In the genomic region with DNA sequence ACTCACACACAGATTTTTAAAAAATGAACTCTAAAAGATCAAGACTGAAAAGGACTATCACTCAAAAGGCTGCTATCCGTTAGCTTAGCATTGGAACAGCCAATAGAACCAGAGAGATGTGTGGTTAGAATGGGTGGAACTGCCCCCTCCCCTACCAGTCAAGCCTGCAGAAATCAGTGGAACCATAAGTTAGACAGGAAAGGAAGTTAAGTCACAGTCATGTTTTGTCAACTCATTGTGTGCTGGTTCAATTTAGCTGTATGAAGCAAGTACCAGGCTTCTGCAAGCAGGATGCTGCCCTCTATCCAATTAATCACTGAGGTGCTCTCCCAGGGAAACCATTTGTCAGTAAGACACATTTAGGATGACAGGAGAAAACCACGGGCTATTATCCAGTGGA, we compare ENCODE assay signal across 20 mouse cellular contexts.
"Had no signal": no experiment of that assay in that cellular context is flagged by ENCODE, and none has a peak within 500 bp of the region (broad histone marks: within the 10 kb centered on the region; RNA-seq: fewer than 3 reads in every experiment).

No protein-coding gene starts in this region.

- H3K4me1 ChIP-seq: liver, embryonic 12.5 days; liver, embryonic 15.5 days; midbrain, embryonic 10.5 days; midbrain, embryonic 13.5 days had no signal

- H3K27me3 ChIP-seq: limb, embryonic 13.5 days; midbrain, embryonic 13.5 days had no signal

- H3K4me2 ChIP-seq: limb, embryonic 13.5 days; liver, embryonic 12.5 days; liver, embryonic 15.5 days; midbrain, embryonic 13.5 days had no signal

- ATAC-seq: intestine, embryonic 16.5 days; liver, embryonic 12.5 days; midbrain, embryonic 13.5 days; midbrain, embryonic 16.5 days had no signal

- H3K36me3 ChIP-seq: limb, embryonic 10.5 days; limb, embryonic 13.5 days; liver, embryonic 12.5 days; liver, embryonic 15.5 days; midbrain, embryonic 10.5 days; midbrain, embryonic 13.5 days had no signal

- H3K27ac ChIP-seq: limb, embryonic 10.5 days; limb, embryonic 13.5 days; liver, embryonic 12.5 days; liver, embryonic 15.5 days; midbrain, embryonic 10.5 days; midbrain, embryonic 13.5 days; stomach, postnatal 0 days had no signal

- H3K9me3 ChIP-seq: limb, embryonic 10.5 days; limb, embryonic 13.5 days; liver, embryonic 12.5 days; liver, embryonic 15.5 days; midbrain, embryonic 10.5 days; midbrain, embryonic 13.5 days had no signal

- DNase-seq: kidney, adult 18-20 months; kidney, adult 9 months; kidney, postnatal 14 days; kidney, postnatal 4 days; liver; lung, adult 2 months; lung, postnatal 14 days; lung, postnatal 4 days; thymus, postnatal 4 days had no signal

- H3K9ac ChIP-seq: limb, embryonic 13.5 days; liver, embryonic 12.5 days; liver, embryonic 15.5 days; midbrain, embryonic 13.5 days had no signal

- H3K4me3 ChIP-seq: limb, embryonic 10.5 days; limb, embryonic 13.5 days; liver, embryonic 12.5 days; liver, embryonic 15.5 days; megakaryocyte, embryonic 14.5 days; midbrain, embryonic 10.5 days; midbrain, embryonic 13.5 days; myocyte had no signal
